Mouse (Mus musculus): ENCODE data around the gene Slc3a2. TPM values are rescaled to one million over a fixed set of nuclear protein-coding genes. Genes with fewer than 3 reads are reported as not detected.
A peak's percentile ranks its signal among the peaks of the same experiment; 100 is the strongest.

Slc3a2 gene
- polyA plus RNA-seq (2012; ENCODE audit: insufficient read depth, insufficient read length, low replicate concordance, missing spikeins), result not detected in 2 replicates

- WGBS, result under 1% methylated on average over 50 of the region's 50 CpGs
- H3K4me3 ChIP-seq (ENCODE audit: insufficient read depth, low read depth, low read length), result peak within 1 kb of the TSS; percentile 94
- peaks cover 4% of the 10 kb centered on the region; the same call in 1 of the 2 replicates for H3K4me1 ChIP-seq (ENCODE audit: control insufficient read depth, insufficient read depth, low read length)
- TF ChIP-seq CTCF (IDR thresholded peaks at IDR 0.05; ENCODE audit: insufficient read depth, low read depth, low read length) (no peak), POLR2A (IDR thresholded peaks at IDR 0.05; ENCODE audit: insufficient read depth, low read depth, low read length) (peak; percentile 57; the same call in 1 of the 2 replicates)
- peak within 1 kb of the TSS; percentile 97 for H3K27ac ChIP-seq (ENCODE audit: insufficient read depth, low read depth, low read length)
These were observed at the start of gene Slc3a2 for GRCm38 (mm10) chr19:8722907-8723573. Gene Slc3a2 (minus strand): TSS chr19:8723369.

GRCm38 (mm10) chr19:8770567-8771270 lies 47.5 kb upstream of the Slc3a2 start, which contains the start of gene Tmem223:
Gene Tmem223 (plus strand): TSS chr19:8770996.
- Histone ChIP-seq H3K4me1 (ENCODE audit: control insufficient read depth, insufficient read depth, low read length) (peaks cover 16% of the 10 kb centered on the region), H3K27ac (ENCODE audit: insufficient read depth, low read depth, low read length) (peak within 1 kb of the TSS; percentile 71), H3K4me3 (ENCODE audit: insufficient read depth, low read depth, low read length) (peak within 1 kb of the TSS; percentile 69)
- 17% methylated on average over 29 of the region's 29 CpGs for WGBS
- TF ChIP-seq CTCF (IDR thresholded peaks at IDR 0.05; ENCODE audit: insufficient read depth, low read depth, low read length), result no peak
- peak; percentile 86 for TF ChIP-seq POLR2A (IDR thresholded peaks at IDR 0.05; ENCODE audit: insufficient read depth, low read depth, low read length)

GRCm38 (mm10) chr19:8765562-8765961 lies 42.4 kb upstream of the Slc3a2 start:
- Histone ChIP-seq H3K4me1 (ENCODE audit: control insufficient read depth, insufficient read depth, low read length) (peaks cover 3% of the 10 kb centered on the region), H3K4me3 (ENCODE audit: insufficient read depth, low read depth, low read length) (no peak overlapping the region), H3K27ac (ENCODE audit: insufficient read depth, low read depth, low read length) (no peak overlapping the region)
- WGBS, result 97% methylated on average over 9 of the region's 9 CpGs
- no peak for TF ChIP-seq POLR2A (IDR thresholded peaks at IDR 0.05; ENCODE audit: insufficient read depth, low read depth, low read length)

- Histone ChIP-seq H3K4me1 (ENCODE audit: control insufficient read depth, insufficient read depth, low read length) (peaks cover 2% of the 10 kb centered on the region; the same call in 1 of the 2 replicates), H3K27ac (ENCODE audit: insufficient read depth, low read depth, low read length) (no peak overlapping the region), H3K4me3 (ENCODE audit: insufficient read depth, low read depth, low read length) (no peak overlapping the region)
- TF ChIP-seq POLR2A (IDR thresholded peaks at IDR 0.05; ENCODE audit: insufficient read depth, low read depth, low read length) (no peak), CTCF (IDR thresholded peaks at IDR 0.05; ENCODE audit: insufficient read depth, low read depth, low read length) (no peak)
- 90% methylated on average over 4 of the region's 4 CpGs for WGBS
These were observed 40.1 kb upstream of the Slc3a2 start for GRCm38 (mm10) chr19:8763276-8763675.

GRCm38 (mm10) chr19:8760757-8761156 lies 37.6 kb upstream of the Slc3a2 start:
- TF ChIP-seq POLR2A (IDR thresholded peaks at IDR 0.05; ENCODE audit: insufficient read depth, low read depth, low read length), result no peak
- no peak for TF ChIP-seq CTCF (IDR thresholded peaks at IDR 0.05; ENCODE audit: insufficient read depth, low read depth, low read length)
- H3K27ac ChIP-seq (ENCODE audit: insufficient read depth, low read depth, low read length), result no peak overlapping the region
- peaks cover 2% of the 10 kb centered on the region; the same call in 1 of the 2 replicates for H3K4me1 ChIP-seq (ENCODE audit: control insufficient read depth, insufficient read depth, low read length)
- WGBS, result 94% methylated on average over 2 of the region's 2 CpGs
- no peak overlapping the region for H3K4me3 ChIP-seq (ENCODE audit: insufficient read depth, low read depth, low read length)

- Histone ChIP-seq H3K4me3 (ENCODE audit: insufficient read depth, low read depth, low read length) (no peak overlapping the region), H3K27ac (ENCODE audit: insufficient read depth, low read depth, low read length) (no peak overlapping the region), H3K4me1 (ENCODE audit: control insufficient read depth, insufficient read depth, low read length) (peaks cover 8% of the 10 kb centered on the region; the same call in 1 of the 2 replicates)
- WGBS, result 85% methylated on average over 2 of the region's 2 CpGs
- TF ChIP-seq CTCF (IDR thresholded peaks at IDR 0.05; ENCODE audit: insufficient read depth, low read depth, low read length), result no peak
- no peak for TF ChIP-seq POLR2A (IDR thresholded peaks at IDR 0.05; ENCODE audit: insufficient read depth, low read depth, low read length)
These were observed 35.7 kb upstream of the Slc3a2 start for GRCm38 (mm10) chr19:8758899-8759298.

GRCm38 (mm10) chr19:8757471-8757998 lies 34.4 kb upstream of the Slc3a2 start:
- H3K4me3 ChIP-seq (ENCODE audit: insufficient read depth, low read depth, low read length), result peak overlapping the region; percentile 98
- peaks cover 8% of the 10 kb centered on the region; the same call in 1 of the 2 replicates for H3K4me1 ChIP-seq (ENCODE audit: control insufficient read depth, insufficient read depth, low read length)
- TF ChIP-seq CTCF (IDR thresholded peaks at IDR 0.05; ENCODE audit: insufficient read depth, low read depth, low read length) (no peak), POLR2A (IDR thresholded peaks at IDR 0.05; ENCODE audit: insufficient read depth, low read depth, low read length) (no peak)
- no peak overlapping the region for H3K27ac ChIP-seq (ENCODE audit: insufficient read depth, low read depth, low read length)
- 1% methylated on average over 14 of the region's 14 CpGs for WGBS

GRCm38 (mm10) chr19:8756635-8757387 lies 33.6 kb upstream of the Slc3a2 start, which contains the start of gene Nxf1:
Gene Nxf1 (plus strand): TSS chr19:8757073.
- H3K4me1 ChIP-seq (ENCODE audit: control insufficient read depth, insufficient read depth, low read length), result peaks cover 8% of the 10 kb centered on the region; the same call in 1 of the 2 replicates
- peak within 1 kb of the TSS; percentile 98 for H3K4me3 ChIP-seq (ENCODE audit: insufficient read depth, low read depth, low read length)
- peak within 1 kb of the TSS; percentile 66 for H3K27ac ChIP-seq (ENCODE audit: insufficient read depth, low read depth, low read length)
- TF ChIP-seq CTCF (IDR thresholded peaks at IDR 0.05; ENCODE audit: insufficient read depth, low read depth, low read length) (no peak), POLR2A (IDR thresholded peaks at IDR 0.05; ENCODE audit: insufficient read depth, low read depth, low read length) (peak; percentile 86)
- WGBS, result under 1% methylated on average over 75 of the region's 75 CpGs

Measured in olfactory bulb, adult 2 months (tissue).